Mouse (Mus musculus) bone marrow, adult 2 months (tissue): ENCODE results near the gene Gm960. TPM values are rescaled to one million over a fixed set of nuclear protein-coding genes. Genes with fewer than 3 reads are reported as not detected.
"Not testable (repeated sequence)": the region's sequence is repeated elsewhere in the genome, so short reads cannot be mapped to it uniquely, and the experiment has no call there.

Experiments
- H3K27ac ChIP-seq: fragments of 200-500 bp; 2 replicates; pipeline ENCODE4 v1.5.1; 2012; ENCODE audit warnings: low read depth, mild to moderate bottlenecking, control low read depth, inconsistent platforms, low read length; ENCODE audit not compliant: control insufficient read depth, poor library complexity, insufficient read depth
- H3K4me1 ChIP-seq: fragments of 200-500 bp; 2 replicates; pipeline ENCODE4 v1.6.1; 2011; ENCODE audit warnings: low read length; ENCODE audit not compliant: control insufficient read depth, insufficient read depth
- H3K4me3 ChIP-seq: fragments of 200-500 bp; replicated peaks from 2 replicates; pipeline ENCODE3; 2011; ENCODE audit warnings: mild to moderate bottlenecking, low read depth, low read length, control low read depth; ENCODE audit not compliant: control insufficient read depth
- CTCF ChIP-seq: fragments of 200-500 bp; IDR thresholded peaks from 2 replicates; pipeline ENCODE4 v1.5.1; 2011; ENCODE audit warnings: low read length, control low read depth; ENCODE audit not compliant: control insufficient read depth, insufficient read depth
- POLR2A ChIP-seq: fragments of 200-500 bp; IDR thresholded peaks from 2 replicates; pipeline ENCODE4 v1.6.1; 2011; ENCODE audit warnings: low read depth, mild to moderate bottlenecking, control low read depth, low read length, borderline replicate concordance; ENCODE audit not compliant: control insufficient read depth
- WGBS: fragments of 180-500 bp; shearing (Covaris S2); methylation state at CpG from one replicate; pipeline ENCODE4 v1.1.7; 2018; 5-methylcytosine and 5-hydroxymethylcytosine counted together
- polyA plus RNA-seq: library from polyadenylated mRNA; stranded (reverse); fragments of >200 nt; gene quantifications from 2 replicates; pipeline ENCODE4 v1.2.4, GENCODE M21; 2011; ENCODE audit warnings: low replicate concordance; ENCODE audit not compliant: missing spikeins, insufficient read depth, insufficient read length

Gene Gm960
- polyA plus RNA-seq, 1 experiment, result not detected

DNA sequence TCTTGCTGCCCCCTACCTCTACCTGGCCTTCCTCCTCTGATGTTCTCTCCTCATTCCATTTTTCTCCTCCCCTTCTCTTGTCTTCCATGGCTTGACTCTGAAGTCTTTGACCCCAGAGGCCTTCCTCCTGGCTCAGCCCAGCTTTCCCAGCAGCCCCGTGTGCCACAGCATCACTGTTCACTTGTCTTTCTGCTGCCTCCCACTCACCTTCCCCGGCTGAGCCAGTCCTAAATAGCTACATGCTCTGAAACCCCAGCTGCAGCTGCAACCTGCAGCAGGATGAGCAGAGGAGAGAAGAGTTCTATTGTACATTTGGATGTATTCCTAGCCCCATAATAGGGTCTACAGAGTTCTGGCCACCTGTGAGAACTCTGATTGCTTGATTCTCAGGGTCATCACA lies 111.0 kb downstream of the Gm960 start:
- Histone ChIP-seq H3K4me3 (no peak overlapping the region), H3K4me1 (no peaks in the 10 kb centered on the region), H3K27ac (no peak overlapping the region)
- no peak for TF ChIP-seq POLR2A
- WGBS, result 73% methylated on average over 2 of the region's 2 CpGs

DNA sequence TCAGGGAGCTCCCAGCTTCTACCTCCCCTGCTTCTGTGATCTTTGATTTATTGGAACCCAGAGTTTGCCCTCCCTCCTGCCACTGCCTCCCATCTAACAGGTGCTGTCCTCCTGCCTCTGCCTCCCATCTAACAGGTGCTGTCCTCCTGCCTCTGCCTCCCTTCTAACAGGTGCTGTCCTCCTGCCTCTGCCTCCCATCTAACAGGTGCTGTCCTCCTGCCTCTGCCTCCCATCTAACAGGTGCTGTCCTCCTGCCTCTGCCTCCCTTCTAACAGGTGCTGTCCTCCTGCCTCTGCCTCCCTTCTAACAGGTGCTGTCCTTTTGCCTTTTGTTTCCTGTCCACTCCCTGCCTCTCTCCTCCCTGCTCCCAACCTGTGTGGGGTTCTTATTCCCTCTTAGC lies 111.7 kb downstream of the Gm960 start:
- not testable (repeated sequence) for H3K27ac ChIP-seq, H3K4me3 ChIP-seq, H3K4me1 ChIP-seq

DNA sequence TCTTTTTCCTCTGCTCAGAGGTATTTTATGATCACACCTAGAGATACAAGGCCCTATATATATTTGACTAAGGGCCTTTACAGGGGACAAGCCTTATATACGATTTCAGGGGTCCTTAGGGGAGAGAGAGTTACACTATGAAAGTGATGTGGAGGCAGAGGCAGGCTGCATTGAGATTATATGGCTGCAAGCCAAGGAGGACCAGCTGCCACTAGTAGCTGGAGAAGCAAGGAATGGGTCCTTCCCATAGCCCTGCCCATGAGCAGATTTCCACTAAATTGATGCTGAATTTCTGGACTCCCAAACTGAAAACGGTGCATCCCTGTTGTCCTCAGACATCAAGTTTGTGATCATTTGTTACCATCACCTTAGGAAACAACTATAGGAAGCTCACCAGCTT lies 114.6 kb downstream of the Gm960 start:
- no peaks in the 10 kb centered on the region for H3K4me1 ChIP-seq
- H3K27ac ChIP-seq, result no peak overlapping the region
- 67% methylated on average over 2 of the region's 2 CpGs for WGBS
- TF ChIP-seq POLR2A, result no peak
- no peak overlapping the region for H3K4me3 ChIP-seq

DNA sequence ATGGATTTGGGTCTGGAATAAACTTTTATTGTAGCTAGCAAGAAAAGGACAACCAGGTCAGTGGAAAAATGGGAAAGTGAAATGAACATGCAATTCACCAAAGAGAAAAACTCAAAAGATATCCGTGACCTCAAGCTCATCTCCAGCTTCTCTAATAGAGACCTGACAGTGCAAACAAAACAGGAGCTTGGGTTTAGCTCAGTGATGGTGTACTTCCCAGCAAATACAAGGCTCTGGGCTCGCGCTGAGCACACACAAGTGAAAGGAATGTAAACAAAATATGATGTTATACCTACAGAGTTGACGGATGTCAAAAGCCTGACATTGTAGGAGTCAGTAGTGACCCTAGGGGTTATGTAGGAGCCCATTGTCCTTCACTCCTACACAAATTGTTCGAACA lies 119.2 kb downstream of the Gm960 start:
- no peak overlapping the region for H3K4me3 ChIP-seq
- no peaks in the 10 kb centered on the region for H3K4me1 ChIP-seq
- no peak overlapping the region for H3K27ac ChIP-seq
- 82% methylated on average over 5 of the region's 5 CpGs for WGBS
- TF ChIP-seq POLR2A, result no peak
- TF ChIP-seq CTCF, result no peak

DNA sequence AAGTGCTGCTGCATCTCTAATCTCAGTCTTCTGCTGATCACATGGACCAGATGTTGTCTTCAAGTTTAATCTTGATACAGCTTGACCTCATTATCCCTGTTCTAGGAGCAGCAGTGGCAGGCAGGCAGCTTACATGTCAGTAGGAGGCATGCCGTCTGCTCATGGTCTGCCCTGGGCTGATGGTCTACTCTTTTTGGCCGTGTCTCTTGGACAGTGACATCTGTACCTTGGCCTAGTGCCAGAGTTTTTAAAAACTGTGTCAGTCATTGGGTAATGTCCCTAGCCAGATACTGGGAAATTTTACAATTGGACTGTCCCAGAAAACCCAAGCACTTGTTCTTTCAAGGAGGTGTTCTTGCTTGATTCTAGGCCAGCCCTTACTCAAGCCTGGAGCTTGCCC lies 119.7 kb downstream of the Gm960 start:
- Histone ChIP-seq H3K27ac (no peak overlapping the region), H3K4me1 (no peaks in the 10 kb centered on the region), H3K4me3 (no peak overlapping the region)
- WGBS, result 74% methylated on average over 2 of the region's 2 CpGs
- TF ChIP-seq POLR2A (no peak), CTCF (no peak)

Other genes with a start within 250 kb of the Gm960 start
- not detected in 2 replicates for gene Syt12, start 221.2 kb downstream of the Gm960 start, polyA plus RNA-seq
- not detected in 2 replicates for gene 2010003K11Rik, start 200.1 kb downstream of the Gm960 start, polyA plus RNA-seq
- gene Pcx, start 188.2 kb downstream of the Gm960 start, polyA plus RNA-seq, result 6.6 and 8.7 TPM in 2 replicates
- 1.2 and 2.7 TPM in 2 replicates for gene Lrfn4, start 83.0 kb downstream of the Gm960 start, polyA plus RNA-seq
- 18.8 and 26.2 TPM in 2 replicates for gene Rce1, start 73.0 kb downstream of the Gm960 start, polyA plus RNA-seq
- 0.34 and 0.77 TPM in 2 replicates for gene Sptbn2, start 12.5 kb upstream of the Gm960 start, polyA plus RNA-seq
- 6.6 and 8.3 TPM in 2 replicates for gene Rbm4b, start 57.8 kb upstream of the Gm960 start, polyA plus RNA-seq
- 19.9 and 30.3 TPM in 2 replicates for gene Rbm4, start 95.2 kb upstream of the Gm960 start, polyA plus RNA-seq
- 16.2 and 40.7 TPM in 2 replicates for gene Gm21992, start 112.9 kb upstream of the Gm960 start, polyA plus RNA-seq
- gene Rbm14, start 113.0 kb upstream of the Gm960 start, polyA plus RNA-seq, result 28.4 and 38.2 TPM in 2 replicates
- gene Ccs, start 140.7 kb upstream of the Gm960 start, polyA plus RNA-seq, result 77.4 and 91.7 TPM in 2 replicates
- not detected in 2 replicates for gene Ccdc87, start 140.7 kb upstream of the Gm960 start, polyA plus RNA-seq
- 19.4 and 22.2 TPM in 2 replicates for gene Ctsf, start 156.5 kb upstream of the Gm960 start, polyA plus RNA-seq
- gene Actn3, start 179.2 kb upstream of the Gm960 start, polyA plus RNA-seq, result 2.1 TPM in 1 of 2 replicates, not detected in the other
- gene Zdhhc24, start 180.0 kb upstream of the Gm960 start, polyA plus RNA-seq, result 6.3 and 11.0 TPM in 2 replicates
- gene Bbs1, start 208.0 kb upstream of the Gm960 start, polyA plus RNA-seq, result 2.4 TPM in 2 replicates
- gene Dpp3, start 229.6 kb upstream of the Gm960 start, polyA plus RNA-seq, result 17.2 and 27.5 TPM in 2 replicates
- not detected in 2 replicates for gene Peli3, start 244.5 kb upstream of the Gm960 start, polyA plus RNA-seq